Mouse (Mus musculus): ENCODE data around the gene Umad1. TPM values are rescaled to one million over a fixed set of nuclear protein-coding genes. Genes with fewer than 3 reads are reported as not detected.

The Umad1 gene
- polyA plus RNA-seq, 1 experiment from 2014 or later: 15.0 TPM

- Histone ChIP-seq H3K27ac (ENCODE audit: low read length) (no peak overlapping the region), H3K9me3 (replicated peaks; ENCODE audit: control insufficient read depth, low read length) (no peaks in the 10 kb centered on the region), H3K4me1 (ENCODE audit: control insufficient read depth, low read depth, low read length) (no peaks in the 10 kb centered on the region), H3K36me3 (ENCODE audit: control insufficient read depth, insufficient read depth) (no peaks in the 10 kb centered on the region), H3K4me3 (ENCODE audit: low read depth, low read length) (no peak overlapping the region), H3K9ac (ENCODE audit: low read depth, low read length) (no peak overlapping the region), H3K4me2 (ENCODE audit: low read depth, low read length) (no peak overlapping the region), H3K27me3 (ENCODE audit: control insufficient read depth, insufficient read depth, low read depth, low read length) (no peaks in the 10 kb centered on the region)
- 60% methylated on average over 10 of the region's 10 CpGs for WGBS (ENCODE audit: insufficient replicate concordance)
- ATAC-seq (ENCODE audit: low read depth): no peak
These were observed 153.9 kb downstream of the Umad1 start for GRCm38 (mm10) chr6:8412845-8413598.

- no peak for ATAC-seq (ENCODE audit: low read depth)
- no peaks in the 10 kb centered on the region for H3K36me3 ChIP-seq (ENCODE audit: control insufficient read depth, insufficient read depth)
These were observed 154.9 kb downstream of the Umad1 start for GRCm38 (mm10) chr6:8414020-8414419.

DNA sequence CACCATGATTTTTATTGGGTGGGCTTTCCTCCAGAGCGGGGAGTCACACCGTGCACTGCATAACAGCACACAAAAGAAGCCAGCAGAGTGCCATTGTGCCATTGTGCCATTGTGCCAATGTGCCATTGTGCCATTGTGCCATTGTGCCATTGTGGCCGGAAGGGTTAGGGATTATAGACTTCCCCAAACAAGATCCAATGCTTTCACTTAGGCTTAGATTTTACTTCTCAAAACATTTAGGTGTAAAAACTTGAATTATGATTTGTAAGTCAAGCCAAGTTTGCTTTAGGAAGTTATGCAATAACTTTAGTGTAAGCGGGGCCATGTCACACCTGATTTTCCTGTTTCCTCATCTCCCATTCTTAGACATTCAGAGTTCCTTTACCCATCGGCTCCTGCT is 156.7 kb downstream of the Umad1 start:
- Histone ChIP-seq H3K4me3 (ENCODE audit: low read depth, low read length) (no peak overlapping the region), H3K4me1 (ENCODE audit: control insufficient read depth, low read depth, low read length) (peaks cover under 1% of the 10 kb centered on the region; the same call in 1 of the 2 replicates), H3K4me2 (ENCODE audit: low read depth, low read length) (no peak overlapping the region), H3K27ac (ENCODE audit: low read length) (no peak overlapping the region), H3K36me3 (ENCODE audit: control insufficient read depth, insufficient read depth) (no peaks in the 10 kb centered on the region), H3K9ac (ENCODE audit: low read depth, low read length) (no peak overlapping the region), H3K9me3 (replicated peaks; ENCODE audit: control insufficient read depth, low read length) (no peaks in the 10 kb centered on the region), H3K27me3 (ENCODE audit: control insufficient read depth, insufficient read depth, low read depth, low read length) (no peaks in the 10 kb centered on the region)
- WGBS (ENCODE audit: insufficient replicate concordance): 77% methylated on average over 5 of the region's 5 CpGs
- ATAC-seq (ENCODE audit: low read depth): no peak

More at GRCm38 (mm10) chr6:8414020-8414419, 154.9 kb downstream of the Umad1 start:
- H3K27ac ChIP-seq (ENCODE audit: low read length): no peak overlapping the region
- WGBS (ENCODE audit: insufficient replicate concordance): 70% methylated on average over 9 of the region's 9 CpGs
- no peaks in the 10 kb centered on the region for H3K27me3 ChIP-seq (ENCODE audit: control insufficient read depth, insufficient read depth, low read depth, low read length)
- no peaks in the 10 kb centered on the region for H3K4me1 ChIP-seq (ENCODE audit: control insufficient read depth, low read depth, low read length)
- H3K4me3 ChIP-seq (ENCODE audit: low read depth, low read length): no peak overlapping the region
- H3K4me2 ChIP-seq (ENCODE audit: low read depth, low read length): no peak overlapping the region
- H3K9ac ChIP-seq (ENCODE audit: low read depth, low read length): no peak overlapping the region
- no peaks in the 10 kb centered on the region for H3K9me3 ChIP-seq (replicated peaks; ENCODE audit: control insufficient read depth, low read length)

- Histone ChIP-seq H3K4me3 (ENCODE audit: low read depth, low read length) (no peak overlapping the region), H3K36me3 (ENCODE audit: control insufficient read depth, insufficient read depth) (no peaks in the 10 kb centered on the region), H3K4me1 (ENCODE audit: control insufficient read depth, low read depth, low read length) (peaks cover 3% of the 10 kb centered on the region; the same call in 1 of the 2 replicates), H3K27ac (ENCODE audit: low read length) (no peak overlapping the region), H3K27me3 (ENCODE audit: control insufficient read depth, insufficient read depth, low read depth, low read length) (no peaks in the 10 kb centered on the region), H3K9ac (ENCODE audit: low read depth, low read length) (no peak overlapping the region), H3K9me3 (replicated peaks; ENCODE audit: control insufficient read depth, low read length) (no peaks in the 10 kb centered on the region), H3K4me2 (ENCODE audit: low read depth, low read length) (no peak overlapping the region)
- 0 out of 2 replicates have a peak, but pooled peaks have one; percentile 13 for ATAC-seq (ENCODE audit: low read depth)
- 64% methylated on average over 8 of the region's 8 CpGs for WGBS (ENCODE audit: insufficient replicate concordance)
These were observed 157.9 kb downstream of the Umad1 start for GRCm38 (mm10) chr6:8416802-8417569.

DNA sequence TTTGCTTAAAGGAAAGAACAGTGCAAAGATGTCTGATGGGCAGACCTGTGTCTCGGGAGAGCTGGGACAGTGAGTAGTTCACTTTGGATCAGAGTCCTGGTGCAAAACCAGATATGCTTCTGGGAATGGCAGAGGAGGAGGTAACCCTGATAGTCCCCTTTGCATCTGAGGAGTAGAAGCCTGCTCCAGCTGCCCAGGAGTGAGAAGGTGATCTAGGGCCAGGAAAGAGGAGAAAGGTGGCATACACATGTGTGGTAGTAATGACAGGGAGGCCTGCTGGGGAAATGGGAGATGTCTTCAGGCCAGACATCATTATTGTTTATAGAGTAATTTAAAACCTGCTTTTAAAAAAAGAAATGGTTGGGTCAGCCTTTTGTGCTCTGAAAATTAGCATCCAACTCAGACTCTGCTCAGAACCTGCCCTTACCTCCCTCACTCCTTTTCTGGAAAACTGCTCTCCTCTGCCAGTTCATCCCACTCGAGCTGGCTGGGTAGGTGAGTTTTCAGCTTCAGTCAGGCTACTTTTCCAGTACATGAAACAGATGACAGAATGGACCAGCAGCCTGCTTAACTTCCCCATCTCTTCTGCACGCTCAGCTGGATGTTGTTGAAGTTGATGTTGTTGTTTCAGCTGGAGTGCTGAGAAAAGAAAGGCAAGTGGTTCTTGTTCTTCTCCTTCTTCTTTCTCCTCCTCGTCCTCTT is 160.5 kb downstream of the Umad1 start:
- Histone ChIP-seq H3K4me2 (ENCODE audit: low read depth, low read length) (no peak overlapping the region), H3K27me3 (ENCODE audit: control insufficient read depth, insufficient read depth, low read depth, low read length) (no peaks in the 10 kb centered on the region), H3K27ac (ENCODE audit: low read length) (no peak overlapping the region), H3K9me3 (replicated peaks; ENCODE audit: control insufficient read depth, low read length) (no peaks in the 10 kb centered on the region), H3K9ac (ENCODE audit: low read depth, low read length) (no peak overlapping the region), H3K4me1 (ENCODE audit: control insufficient read depth, low read depth, low read length) (peaks cover 3% of the 10 kb centered on the region; the same call in 1 of the 2 replicates), H3K4me3 (ENCODE audit: low read depth, low read length) (no peak overlapping the region), H3K36me3 (ENCODE audit: control insufficient read depth, insufficient read depth) (no peaks in the 10 kb centered on the region)
- 53% methylated on average over 4 of the region's 4 CpGs for WGBS (ENCODE audit: insufficient replicate concordance)
- no peak for ATAC-seq (ENCODE audit: low read depth)

DNA sequence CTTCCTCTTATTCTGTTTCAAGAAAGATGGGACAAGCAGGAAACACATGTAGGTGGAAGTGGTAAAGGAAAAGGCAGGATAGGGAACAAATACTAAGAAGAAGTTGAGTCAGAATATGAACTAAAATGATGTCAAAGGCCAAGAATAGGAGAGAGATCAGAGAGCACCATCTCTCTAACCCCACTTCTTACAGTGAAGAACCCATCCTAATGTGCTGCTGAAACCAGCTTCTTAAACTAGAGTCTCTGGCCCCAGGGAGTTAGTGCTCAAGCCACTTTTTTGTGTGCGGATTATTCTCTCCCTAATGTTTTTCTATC is 161.1 kb downstream of the Umad1 start:
- Histone ChIP-seq H3K9ac (ENCODE audit: low read depth, low read length) (no peak overlapping the region), H3K27ac (ENCODE audit: low read length) (no peak overlapping the region), H3K27me3 (ENCODE audit: control insufficient read depth, insufficient read depth, low read depth, low read length) (no peaks in the 10 kb centered on the region), H3K4me2 (ENCODE audit: low read depth, low read length) (no peak overlapping the region), H3K9me3 (replicated peaks; ENCODE audit: control insufficient read depth, low read length) (no peaks in the 10 kb centered on the region), H3K4me3 (ENCODE audit: low read depth, low read length) (no peak overlapping the region), H3K4me1 (ENCODE audit: control insufficient read depth, low read depth, low read length) (peaks cover 3% of the 10 kb centered on the region; the same call in 1 of the 2 replicates), H3K36me3 (ENCODE audit: control insufficient read depth, insufficient read depth) (no peaks in the 10 kb centered on the region)
- ATAC-seq (ENCODE audit: low read depth): no peak
- WGBS (ENCODE audit: insufficient replicate concordance): 86% methylated on average over 1 of the region's 1 CpGs

DNA sequence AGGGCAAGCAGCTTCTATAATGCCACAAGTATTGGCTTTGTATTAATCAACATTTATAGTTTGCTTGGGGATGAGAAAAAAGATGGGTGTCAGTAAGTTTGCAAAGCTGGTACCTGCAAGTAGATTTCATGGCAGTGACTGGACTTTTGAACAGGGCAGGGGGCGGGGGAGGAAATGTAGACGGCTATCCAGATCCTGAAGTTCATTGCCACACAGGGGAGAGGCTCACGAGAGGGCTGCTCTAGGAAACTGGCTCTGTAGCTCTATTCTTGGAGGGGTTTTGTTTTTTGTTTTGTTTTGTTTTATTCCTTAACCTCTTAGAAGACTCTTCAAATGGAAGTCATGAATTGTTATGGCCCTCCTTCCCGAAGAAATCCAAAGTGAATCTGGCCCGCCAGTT is 162.3 kb downstream of the Umad1 start:
- peaks cover 3% of the 10 kb centered on the region; the same call in 1 of the 2 replicates for H3K4me1 ChIP-seq (ENCODE audit: control insufficient read depth, low read depth, low read length)
- 70% methylated on average over 5 of the region's 5 CpGs for WGBS (ENCODE audit: insufficient replicate concordance)
- H3K4me3 ChIP-seq (ENCODE audit: low read depth, low read length): no peak overlapping the region
- no peaks in the 10 kb centered on the region for H3K9me3 ChIP-seq (replicated peaks; ENCODE audit: control insufficient read depth, low read length)
- no peak overlapping the region for H3K4me2 ChIP-seq (ENCODE audit: low read depth, low read length)
- H3K27ac ChIP-seq (ENCODE audit: low read length): no peak overlapping the region
- H3K27me3 ChIP-seq (ENCODE audit: control insufficient read depth, insufficient read depth, low read depth, low read length): no peaks in the 10 kb centered on the region
- no peak for ATAC-seq (ENCODE audit: low read depth)
- no peaks in the 10 kb centered on the region for H3K36me3 ChIP-seq (ENCODE audit: control insufficient read depth, insufficient read depth)
- H3K9ac ChIP-seq (ENCODE audit: low read depth, low read length): no peak overlapping the region

GRCm38 (mm10) chr6:8421959-8422581 is 163.0 kb downstream of the Umad1 start:
- peaks cover 3% of the 10 kb centered on the region; the same call in 1 of the 2 replicates for H3K4me1 ChIP-seq (ENCODE audit: control insufficient read depth, low read depth, low read length)
- no peaks in the 10 kb centered on the region for H3K9me3 ChIP-seq (replicated peaks; ENCODE audit: control insufficient read depth, low read length)
- H3K9ac ChIP-seq (ENCODE audit: low read depth, low read length): no peak overlapping the region
- no peak for ATAC-seq (ENCODE audit: low read depth)
- no peaks in the 10 kb centered on the region for H3K27me3 ChIP-seq (ENCODE audit: control insufficient read depth, insufficient read depth, low read depth, low read length)
- no peaks in the 10 kb centered on the region for H3K36me3 ChIP-seq (ENCODE audit: control insufficient read depth, insufficient read depth)
- H3K4me2 ChIP-seq (ENCODE audit: low read depth, low read length): no peak overlapping the region
- H3K4me3 ChIP-seq (ENCODE audit: low read depth, low read length): no peak overlapping the region
- WGBS (ENCODE audit: insufficient replicate concordance): 77% methylated on average over 10 of the region's 10 CpGs
- H3K27ac ChIP-seq (ENCODE audit: low read length): no peak overlapping the region

All from liver, embryonic 16.5 days (tissue).